Mouse (Mus musculus): ENCODE measurements around the gene Tm9sf3.

Tm9sf3 gene

GRCm38 (mm10) chr19:41177331-41177730 is 86.5 kb downstream of the Tm9sf3 start:
- DNase-seq (ENCODE audit: extremely low spot score, low read depth, low spot score), result no peak

DNA sequence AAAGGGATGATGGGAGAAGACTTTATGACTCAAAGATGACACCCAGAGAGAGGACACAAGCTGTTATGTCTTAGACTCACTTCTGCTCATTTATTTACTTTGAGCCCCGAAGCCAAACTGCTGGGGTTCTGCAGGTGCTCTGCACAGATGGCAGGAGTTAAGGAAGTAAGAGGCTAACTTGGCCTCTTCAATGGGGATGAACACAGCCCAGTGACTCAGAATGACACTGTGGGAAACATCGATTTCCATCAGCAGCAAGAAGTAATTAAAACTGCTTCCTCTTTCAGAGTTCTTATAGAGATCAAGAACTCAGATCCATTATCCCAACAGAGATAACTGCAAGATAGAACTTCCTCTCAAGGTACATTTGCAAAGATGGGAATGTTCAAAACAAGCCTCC is 86.9 kb downstream of the Tm9sf3 start:
- DNase-seq (ENCODE audit: extremely low spot score, low read depth, low spot score), result no peak

DNA sequence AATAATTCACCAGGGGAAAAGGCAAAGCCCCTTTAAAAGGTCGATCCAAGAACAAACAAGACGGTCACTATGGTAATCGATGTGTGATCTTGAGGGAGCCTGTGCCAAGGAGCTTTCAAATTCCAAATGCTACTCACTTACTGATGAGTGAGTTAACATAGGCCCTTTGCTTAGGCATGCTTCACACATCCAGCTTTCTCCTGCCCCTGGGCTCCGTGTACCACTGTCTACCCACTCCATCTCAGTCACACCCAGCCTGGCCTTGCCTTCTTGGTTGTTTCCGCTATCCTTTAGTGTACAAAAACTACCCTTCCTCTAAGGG is 97.9 kb downstream of the Tm9sf3 start:
- no peak for DNase-seq (ENCODE audit: extremely low spot score, low read depth, low spot score)

DNA sequence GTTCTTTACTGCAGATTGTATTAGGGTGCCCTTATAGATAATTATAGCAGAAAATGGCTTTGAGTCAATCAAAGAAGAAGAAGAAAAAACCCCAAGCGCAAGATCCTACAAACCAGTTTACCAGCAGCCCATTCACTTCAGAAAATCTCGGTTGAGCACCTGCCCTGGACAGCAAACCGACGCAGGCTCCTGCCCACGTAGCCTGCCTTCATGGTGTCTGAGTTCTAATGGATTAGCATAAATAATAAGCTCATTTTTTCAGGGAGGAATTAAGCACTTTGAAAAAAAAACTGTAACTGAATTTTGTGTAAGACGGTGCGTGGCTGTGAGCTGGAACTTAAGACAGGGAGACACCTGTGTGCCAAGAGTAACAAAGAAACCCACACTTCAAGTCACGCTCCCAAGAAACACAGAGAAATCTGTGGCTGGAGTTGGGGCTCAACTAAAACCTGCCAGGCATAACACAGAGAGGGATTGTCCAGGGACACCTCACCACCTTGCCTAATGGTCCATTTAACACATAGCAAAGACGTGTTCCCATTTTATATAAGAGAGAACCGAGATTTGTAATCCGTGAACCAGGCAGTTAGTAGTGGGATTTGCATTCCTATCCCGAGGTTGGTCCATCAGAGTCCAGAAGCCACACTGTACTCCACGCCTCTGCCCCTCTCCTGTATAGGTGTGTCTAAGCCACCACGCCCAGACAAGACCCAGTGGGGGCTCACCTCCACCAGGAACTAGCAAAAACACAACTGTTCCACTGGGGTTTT is 98.5 kb downstream of the Tm9sf3 start:
- no peak for DNase-seq (ENCODE audit: extremely low spot score, low read depth, low spot score)

DNA sequence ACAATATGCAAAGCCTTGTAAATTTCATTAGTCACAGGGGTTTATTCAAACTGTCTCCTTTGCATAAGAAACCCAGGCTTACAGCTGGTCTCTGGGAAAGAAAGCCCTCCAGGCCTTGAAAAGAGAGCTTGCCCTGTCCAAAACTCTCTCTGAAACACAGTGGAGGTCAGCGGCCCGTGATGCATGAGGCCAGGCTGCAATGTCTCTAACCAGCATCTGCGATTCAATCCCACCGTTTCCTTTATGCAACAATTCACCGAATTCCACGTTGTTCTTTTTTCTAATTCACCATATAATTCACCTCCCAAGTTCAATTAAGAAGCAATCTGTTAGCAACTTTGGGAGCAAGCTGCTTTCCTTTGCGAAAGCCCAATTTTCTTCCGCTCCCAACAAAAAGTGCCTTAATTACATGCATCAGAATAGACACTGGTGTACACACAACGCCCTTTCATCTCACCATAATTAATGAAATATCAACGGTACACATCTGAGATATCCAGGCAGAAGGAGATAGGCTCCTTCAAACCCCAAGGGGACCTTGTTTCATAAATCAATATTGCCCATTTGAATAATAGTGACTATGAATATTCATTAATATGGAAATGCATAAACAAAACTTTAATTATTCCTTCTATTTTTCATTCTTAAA is 99.2 kb downstream of the Tm9sf3 start:
- DNase-seq (ENCODE audit: extremely low spot score, low read depth, low spot score), result no peak
